Mouse (Mus musculus): Measurements from ENCODE around the gene Gh.
"Not testable (repeated sequence)": the region's sequence is repeated elsewhere in the genome, so short reads cannot be mapped to it uniquely, and the experiment has no call there.

The Gh gene

DNA sequence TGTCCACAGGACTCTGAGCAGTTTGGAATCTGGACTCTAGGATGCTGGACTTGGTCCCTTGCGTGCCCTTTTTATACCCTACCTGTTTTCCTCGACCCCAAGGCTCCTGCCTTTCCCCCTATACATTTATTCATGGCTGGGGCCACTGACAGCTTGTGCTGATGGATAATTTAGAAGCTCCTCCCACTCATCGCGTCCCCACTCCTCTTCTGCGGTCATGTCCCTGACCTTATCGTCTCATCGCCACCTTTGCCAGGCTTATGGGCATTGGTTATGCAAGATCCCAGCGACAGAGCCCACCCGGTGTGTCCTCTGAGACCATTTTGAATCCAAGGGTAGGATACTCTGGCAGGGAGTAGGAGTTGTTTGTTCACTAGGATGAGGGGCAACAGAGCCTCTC lies at the start of gene Gh:
Gh (minus strand) TSS at position 101 of the 400 bp plus-strand sequence.
- no peak for DNase-seq (ENCODE audit: low spot score)

DNA sequence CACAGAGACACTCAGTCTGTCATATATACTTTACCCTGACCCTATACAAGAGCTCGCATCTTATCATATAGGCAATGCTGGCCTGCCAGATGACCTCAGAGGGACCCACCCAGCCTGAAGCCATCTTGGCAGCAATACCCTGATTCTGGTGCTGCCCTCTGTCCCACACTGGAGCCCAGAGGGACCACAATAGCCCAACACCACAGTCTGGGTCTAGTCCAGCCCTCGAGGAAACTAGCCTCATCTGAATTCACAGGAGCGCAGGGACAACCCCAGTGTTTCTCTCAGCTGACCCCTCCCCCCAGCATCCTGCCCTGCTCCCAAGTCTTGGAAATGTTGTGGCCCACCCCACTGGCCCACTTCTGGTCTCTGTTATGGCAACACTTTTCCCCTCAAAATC lies 49.6 kb upstream of the Gh start:
- no peak for DNase-seq (ENCODE audit: low spot score)

DNA sequence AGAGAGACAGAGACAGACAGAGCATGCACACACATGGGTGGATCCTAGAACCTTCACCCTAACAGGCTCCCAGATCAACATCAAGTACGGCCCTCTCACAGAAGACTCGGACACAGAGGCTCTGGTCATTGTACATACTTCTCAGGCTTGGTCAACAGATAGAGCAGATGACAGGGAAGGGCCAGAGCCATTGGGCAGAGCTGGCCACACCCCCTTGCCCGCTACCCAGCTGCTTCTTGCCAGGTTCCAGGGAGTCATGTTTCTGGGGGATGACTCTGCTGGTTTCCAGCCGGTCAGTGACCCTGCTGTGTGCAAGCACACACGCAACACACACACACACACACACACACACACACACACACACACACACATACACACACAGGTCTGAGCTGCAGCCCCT lies 49.2 kb upstream of the Gh start:
- no peak for DNase-seq (ENCODE audit: low spot score)

GRCm38 (mm10) chr11:106349772-106350171 lies 48.1 kb upstream of the Gh start:
- DNase-seq (ENCODE audit: low spot score): no peak

DNA sequence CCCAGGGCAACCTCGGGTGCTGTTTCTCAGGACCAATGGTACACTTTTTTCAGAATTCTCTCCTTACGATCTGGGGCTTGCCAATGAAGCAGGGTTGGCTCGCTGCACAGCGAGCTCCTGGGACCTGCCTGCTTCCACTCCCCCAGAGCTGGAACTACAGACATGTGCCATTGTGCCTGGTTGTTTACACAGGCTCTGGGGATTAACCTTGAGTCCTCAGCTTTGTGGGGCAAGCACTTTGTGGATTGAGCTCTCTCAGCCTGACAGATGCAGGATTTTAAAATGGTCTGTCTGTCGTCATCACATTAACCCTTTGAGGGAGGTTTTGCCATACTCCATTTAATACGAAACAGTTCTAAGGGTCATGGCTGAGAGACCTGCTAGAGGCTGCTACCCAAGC lies 43.2 kb upstream of the Gh start:
- DNase-seq (ENCODE audit: low spot score): no peak

GRCm38 (mm10) chr11:106340990-106341520 lies 39.4 kb upstream of the Gh start:
- DNase-seq (ENCODE audit: low spot score): no peak

GRCm38 (mm10) chr11:106339323-106339722 lies 37.7 kb upstream of the Gh start:
- not testable (repeated sequence) for DNase-seq (ENCODE audit: low spot score)

- no peak for DNase-seq (ENCODE audit: low spot score)
Observed at GRCm38 (mm10) chr11:106338870-106339269, 37.2 kb upstream of the Gh start.

DNA sequence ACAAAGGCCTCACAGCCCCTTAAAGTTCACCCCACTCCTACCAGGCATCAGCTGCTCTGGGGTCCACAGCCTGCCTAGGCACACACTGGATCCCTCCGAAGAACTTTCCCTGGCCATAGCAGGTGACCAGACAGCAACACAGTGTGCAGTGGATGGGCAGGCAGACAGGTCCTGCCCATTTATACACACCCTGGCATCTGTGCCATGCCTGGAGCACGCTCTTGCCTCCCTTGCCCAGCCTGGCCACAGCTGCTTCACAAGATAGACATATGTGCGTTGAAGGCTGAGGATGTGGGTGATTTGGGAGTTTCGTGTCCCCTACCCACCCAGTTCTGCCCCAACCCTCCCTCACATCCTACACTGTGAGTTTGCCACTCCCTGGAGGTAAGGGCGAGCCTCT lies 36.4 kb upstream of the Gh start:
- no peak for DNase-seq (ENCODE audit: low spot score)

DNA sequence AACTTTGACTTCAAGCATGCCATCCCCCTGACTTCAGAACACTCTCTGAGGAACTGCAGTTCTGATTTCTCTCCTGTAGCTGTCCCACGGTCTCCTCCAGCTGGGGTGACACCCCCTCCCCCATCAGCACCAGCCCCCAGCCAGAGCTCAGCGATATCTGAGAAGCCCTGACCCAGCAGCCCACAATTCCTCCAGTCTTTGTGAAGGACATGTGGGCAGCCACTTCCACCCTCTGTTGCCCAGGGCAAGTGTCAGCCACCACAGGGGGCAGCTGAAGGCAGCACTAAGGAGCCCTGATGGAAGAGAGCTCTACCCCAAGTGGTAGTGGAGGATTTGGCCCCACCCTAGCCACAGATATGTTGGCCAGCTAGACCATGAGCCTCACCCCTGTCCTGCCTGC lies 32.4 kb upstream of the Gh start:
- no peak for DNase-seq (ENCODE audit: low spot score)

- DNase-seq (ENCODE audit: low spot score): no peak
Observed at GRCm38 (mm10) chr11:106332458-106332857, 30.8 kb upstream of the Gh start.

DNA sequence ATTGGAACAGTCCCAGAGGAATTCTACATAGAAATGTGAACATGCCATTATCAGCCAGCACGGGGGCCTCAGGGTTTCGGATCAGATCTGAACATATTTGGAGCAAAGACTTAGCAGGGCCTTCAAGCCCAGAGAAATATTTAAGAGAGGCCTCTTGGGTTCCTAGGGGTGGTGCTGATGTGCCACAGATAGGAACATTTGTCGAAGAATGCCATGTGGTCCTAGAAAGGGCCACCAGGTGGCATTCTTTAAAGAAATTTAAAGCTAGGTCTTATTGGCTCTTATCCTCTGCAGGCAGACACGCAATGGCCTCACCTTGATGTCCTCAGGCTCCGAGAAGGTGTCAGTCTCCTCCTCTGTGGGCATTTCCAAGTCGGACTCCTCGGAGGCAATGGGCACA lies 28.0 kb upstream of the Gh start:
- no peak for DNase-seq (ENCODE audit: low spot score)

GRCm38 (mm10) chr11:106329128-106329527 lies 27.5 kb upstream of the Gh start:
- DNase-seq (ENCODE audit: low spot score): no peak

DNA sequence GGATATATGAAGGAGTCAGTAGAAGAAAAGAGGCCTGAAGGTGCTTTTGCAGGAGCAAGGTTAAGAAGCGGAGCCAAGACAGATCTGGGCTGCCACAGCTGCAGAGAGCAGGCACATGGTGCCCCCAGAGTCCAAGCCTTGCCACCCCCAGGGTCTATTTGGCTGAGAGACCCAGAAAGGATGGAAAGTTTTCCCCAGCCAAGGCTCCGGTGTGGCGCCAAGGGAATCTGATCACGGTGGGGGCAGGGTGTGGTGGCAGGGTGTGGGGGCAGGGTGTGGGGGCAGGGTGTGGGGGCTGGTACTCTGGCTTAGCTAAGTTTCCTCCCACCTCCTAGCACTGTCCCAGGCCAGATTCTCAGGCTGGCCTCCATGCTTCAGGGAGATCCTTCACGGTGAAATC lies 26.9 kb upstream of the Gh start:
- no peak for DNase-seq (ENCODE audit: low spot score)

DNA sequence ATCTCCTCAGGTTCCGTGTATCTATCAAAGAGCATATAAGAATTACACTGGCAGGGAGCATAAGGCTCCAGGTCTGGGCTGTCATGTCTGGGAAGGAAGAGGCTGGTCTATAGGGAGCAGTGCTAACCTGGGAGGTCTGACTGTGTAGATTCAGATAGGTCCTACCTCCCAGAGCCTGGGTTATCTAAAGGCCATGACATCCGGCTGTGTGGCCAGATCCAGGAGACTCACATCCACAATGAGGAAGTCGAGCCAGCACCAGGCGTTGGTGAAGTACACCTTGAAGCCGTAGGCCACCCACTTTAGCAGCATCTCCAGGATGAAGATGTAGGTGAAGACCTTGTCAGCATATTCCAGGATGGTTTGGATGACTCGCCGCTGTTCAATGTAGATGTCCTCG lies 24.8 kb upstream of the Gh start:
- no peak for DNase-seq (ENCODE audit: low spot score)

GRCm38 (mm10) chr11:106325566-106326206 lies 24.0 kb upstream of the Gh start:
- no peak for DNase-seq (ENCODE audit: low spot score)

DNA sequence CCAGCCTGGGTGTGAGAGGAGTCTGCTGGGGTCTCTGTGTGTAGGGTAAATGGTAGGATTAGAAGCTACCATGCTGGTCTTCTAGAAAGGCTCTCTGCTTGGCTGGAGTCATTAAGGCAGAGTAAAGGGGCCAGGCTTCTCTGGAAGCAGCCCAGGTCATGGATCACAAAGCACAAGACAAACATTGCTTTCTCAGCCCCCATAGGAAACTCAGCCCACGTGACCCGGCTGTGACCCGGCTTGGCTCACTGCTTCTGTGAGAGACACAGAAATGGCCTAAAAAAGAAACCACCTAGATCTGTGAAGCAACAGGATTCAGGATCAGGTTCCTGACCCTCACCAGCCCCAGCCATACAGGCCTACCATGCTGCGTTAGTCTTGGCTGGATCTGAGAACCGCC lies 23.2 kb upstream of the Gh start:
- no peak for DNase-seq (ENCODE audit: low spot score)

DNA sequence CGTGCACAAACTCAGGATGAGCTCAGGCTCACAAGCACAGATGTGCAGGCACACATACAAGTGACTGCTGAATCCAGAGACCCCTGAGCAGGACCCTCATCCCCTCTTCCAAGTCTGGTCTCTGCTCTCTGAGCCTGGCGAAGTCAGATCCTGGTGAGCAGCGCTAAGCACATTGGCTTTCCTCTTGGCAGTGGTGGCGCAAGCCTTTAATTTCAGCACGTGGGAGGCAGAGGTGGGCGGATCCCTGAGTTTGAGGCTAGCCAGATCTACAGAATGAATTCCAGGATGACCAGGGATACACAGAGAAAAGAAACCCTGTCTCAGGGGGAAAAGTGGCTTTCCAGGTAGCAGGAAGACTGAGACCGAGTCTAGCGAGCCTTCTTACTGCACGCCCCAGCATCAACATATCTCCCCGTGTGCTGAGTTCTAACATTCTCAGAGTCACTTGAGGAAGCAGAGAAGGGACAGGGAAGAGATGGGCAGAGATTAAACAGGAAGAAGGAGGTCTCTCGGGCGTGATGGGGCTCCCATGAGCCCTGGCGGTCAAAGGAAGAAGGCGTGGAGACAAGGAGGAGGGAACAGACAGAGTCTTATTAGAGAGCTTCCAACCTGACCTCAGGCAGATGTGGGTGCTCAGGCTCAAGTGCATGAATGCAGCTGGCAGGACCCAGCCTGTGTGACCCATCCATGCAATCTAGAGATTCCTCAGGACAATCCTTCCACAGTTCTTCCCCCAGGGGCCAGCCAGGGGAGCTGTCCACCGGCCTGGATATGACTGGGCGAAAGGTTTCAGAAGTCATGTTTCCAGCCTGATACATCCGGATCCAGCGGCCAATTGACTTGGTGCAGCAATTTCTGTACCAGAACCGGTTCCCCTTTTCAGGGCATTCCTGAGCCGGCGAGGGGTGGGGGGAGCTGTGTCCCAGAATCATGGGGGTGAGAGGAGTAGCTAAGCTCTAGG lies 17.0 kb upstream of the Gh start:
- no peak for DNase-seq (ENCODE audit: low spot score)

DNA sequence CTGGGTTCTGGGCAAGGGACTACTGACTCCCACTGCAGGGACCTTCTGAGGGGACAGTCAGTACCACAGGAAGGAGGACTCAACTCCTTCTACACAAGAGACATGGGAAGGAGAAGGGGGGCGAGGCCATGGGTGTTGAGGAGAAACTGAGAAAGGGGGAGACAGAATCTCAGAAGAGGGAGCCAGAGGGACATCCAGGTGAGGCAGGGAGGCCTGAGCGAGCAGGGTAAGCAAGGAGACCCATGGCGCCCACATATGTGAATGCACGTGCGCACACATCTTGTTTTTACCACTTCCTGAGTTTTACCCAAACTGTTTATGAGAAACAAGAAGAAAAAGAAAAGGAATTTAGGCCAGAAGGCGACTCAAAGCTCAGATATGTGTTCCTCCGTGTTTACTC lies 16.1 kb upstream of the Gh start:
- DNase-seq (ENCODE audit: low spot score): no peak

GRCm38 (mm10) chr11:106316416-106316815 lies 14.8 kb upstream of the Gh start:
- DNase-seq (ENCODE audit: low spot score): no peak

DNA sequence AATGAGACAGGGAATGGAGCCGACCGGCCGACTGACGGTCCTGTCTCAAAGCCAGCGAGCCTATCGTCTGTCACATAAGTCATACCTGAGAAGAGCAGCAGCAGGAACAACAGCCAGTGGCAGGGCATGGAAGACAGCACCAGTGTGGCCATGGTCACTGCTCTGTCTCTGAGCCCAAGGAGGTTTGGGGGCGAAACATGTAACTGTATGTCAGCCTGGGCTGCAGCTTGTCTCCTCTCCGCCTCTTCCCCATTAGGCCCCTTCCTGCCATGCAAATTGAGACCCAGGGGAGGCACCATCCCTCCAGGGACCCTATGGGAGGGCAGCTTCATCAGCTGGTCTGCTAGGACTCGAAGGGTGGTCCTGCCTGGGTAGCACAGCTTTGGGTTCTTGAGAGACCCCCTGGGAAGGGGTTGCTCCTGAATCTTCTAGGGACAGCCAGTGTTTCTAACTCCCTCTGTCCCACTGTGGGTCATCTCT lies 12.7 kb upstream of the Gh start, which contains the start of gene Cd79b:
Cd79b (minus strand) TSS at position 430 of the 480 bp plus-strand sequence.
- DNase-seq (ENCODE audit: low spot score): no peak

DNA sequence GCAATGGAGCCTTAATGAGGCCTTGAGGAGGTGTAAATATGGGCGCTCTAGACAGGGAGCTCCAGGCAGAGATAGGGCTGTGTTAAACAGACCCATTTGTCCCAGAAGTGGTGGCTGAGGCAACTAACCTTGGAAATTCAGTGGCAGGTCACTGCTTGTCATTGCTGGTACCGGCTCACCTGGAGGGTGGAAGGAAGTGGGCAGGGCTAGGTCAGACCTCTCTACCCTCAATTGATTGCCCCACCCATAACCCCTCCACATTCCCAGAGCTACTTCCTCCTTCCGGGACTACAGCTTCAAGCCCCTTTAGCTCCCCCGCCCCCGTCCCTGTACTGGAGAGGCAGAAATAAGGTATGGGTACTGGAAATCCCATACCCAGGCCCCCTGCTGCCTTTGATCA lies 11.9 kb upstream of the Gh start:
- no peak for DNase-seq (ENCODE audit: low spot score)

- no peak for DNase-seq (ENCODE audit: low spot score)
Observed at GRCm38 (mm10) chr11:106310123-106310522, 8.5 kb upstream of the Gh start.
